In genomic region chr12:35534114-35534753, GRCm38 (mm10) we compare ENCODE assay signal across 8 mouse cellular contexts. TPM values are rescaled to one million over a fixed set of nuclear protein-coding genes. Genes with fewer than 3 reads are reported as not detected.
DNase-seq lines count a peak whose midpoint lies in the region; ATAC-seq lines count a peak whose summit lies in the region.

No protein-coding gene starts in this region.

- peak overlapping the region; percentile 73 for H3K9ac ChIP-seq in forebrain, embryonic 13.5 days
- H3K9ac ChIP-seq in hindbrain, embryonic 16.5 days (ENCODE audit: low read depth, low read length): peak overlapping the region; percentile 87

- H3K4me3 ChIP-seq in forebrain, embryonic 13.5 days: peak overlapping the region; percentile 75
- peak overlapping the region; percentile 88 for H3K4me3 ChIP-seq in hindbrain, embryonic 16.5 days (ENCODE audit: low read length)

- H3K9me3 ChIP-seq in forebrain, embryonic 13.5 days (replicated peaks): no peaks in the 10 kb centered on the region
- no peaks in the 10 kb centered on the region for H3K9me3 ChIP-seq in hindbrain, embryonic 16.5 days (ENCODE audit: control insufficient read depth, low read length)

- DNase-seq in CD4-positive, CD25-positive, alpha-beta regulatory T cell, adult 2 months (ENCODE audit: low read depth, low spot score): peak; percentile 73
- peak; percentile 28 for DNase-seq in WW6 (ENCODE audit: low read depth, low spot score)
- DNase-seq in left cerebral cortex, adult 8-10 months (ENCODE audit: low spot score in 2 of 2): peak; percentile 12 to 18
- DNase-seq in lung, postnatal 36 days: peak; percentile 60
- peak; percentile 38 for DNase-seq in right cerebral cortex, adult 18-20 months
- DNase-seq in gastrocnemius, adult 18-20 months (ENCODE audit: low spot score): no peak

- H3K27ac ChIP-seq in forebrain, embryonic 13.5 days: no peak overlapping the region
- H3K27ac ChIP-seq in hindbrain, embryonic 16.5 days (ENCODE audit: low read depth, low read length): peak overlapping the region; percentile 80

- peaks cover 8% of the 10 kb centered on the region for H3K27me3 ChIP-seq in forebrain, embryonic 13.5 days
- no peaks in the 10 kb centered on the region for H3K27me3 ChIP-seq in hindbrain, embryonic 16.5 days (replicated peaks; ENCODE audit: control insufficient read depth, insufficient read depth, low read length)

- WGBS in forebrain, embryonic 13.5 days: under 1% methylated on average over 49 of the region's 49 CpGs
- 1% methylated on average over 48 of the region's 49 CpGs for WGBS in hindbrain, embryonic 16.5 days

- no peaks in the 10 kb centered on the region for H3K36me3 ChIP-seq in forebrain, embryonic 13.5 days (ENCODE audit: poor library complexity, severe bottlenecking)
- H3K36me3 ChIP-seq in hindbrain, embryonic 16.5 days (ENCODE audit: control insufficient read depth, insufficient read depth, low read length): no peaks in the 10 kb centered on the region

- peak; percentile 2 for ATAC-seq in forebrain, embryonic 13.5 days
- peak; percentile 84 for ATAC-seq in hindbrain, embryonic 16.5 days

- peak overlapping the region; percentile 99 for H3K4me2 ChIP-seq in forebrain, embryonic 13.5 days
- H3K4me2 ChIP-seq in hindbrain, embryonic 16.5 days (ENCODE audit: low read length): peak overlapping the region; percentile 93

- H3K4me1 ChIP-seq in forebrain, embryonic 13.5 days: peaks cover 8% of the 10 kb centered on the region; the same call in 1 of the 2 replicates
- H3K4me1 ChIP-seq in hindbrain, embryonic 16.5 days (ENCODE audit: control insufficient read depth, insufficient read depth, low read depth, low read length): no peaks in the 10 kb centered on the region; the same call in 1 of the 2 replicates

RNA-seq across cellular contexts. Expression of gene Ahr, which starts 0.6 kb away (rescaled TPM):
- polyA plus RNA-seq in forebrain, embryonic 13.5 days (2015; fragmentation: Nextera tagmentation; extraction: Ambion mirVana): 0.46 and 0.81 TPM in 2 replicates
- polyA plus RNA-seq in hindbrain, embryonic 16.5 days (2015; fragmentation: Nextera tagmentation; extraction: Ambion mirVana): 3.6 and 3.9 TPM in 2 replicates
- 1 to 10 TPM; 6.0 to 7.4 (median 6.7) TPM for total RNA-seq in left cerebral cortex, adult 8-10 months (2022)
- 1 to 10 TPM; 1.1 to 1.7 TPM for total RNA-seq in gastrocnemius, adult 18-20 months (2021)
